Mouse (Mus musculus) urinary bladder, postnatal 14 days (tissue): ENCODE data around the gene Stk33.

Source experiments
- DNase-seq: peaks from one replicate; pipeline ENCODE4 v3.0.0; 2021; ENCODE audit warnings: low spot score

The Stk33 gene

DNA sequence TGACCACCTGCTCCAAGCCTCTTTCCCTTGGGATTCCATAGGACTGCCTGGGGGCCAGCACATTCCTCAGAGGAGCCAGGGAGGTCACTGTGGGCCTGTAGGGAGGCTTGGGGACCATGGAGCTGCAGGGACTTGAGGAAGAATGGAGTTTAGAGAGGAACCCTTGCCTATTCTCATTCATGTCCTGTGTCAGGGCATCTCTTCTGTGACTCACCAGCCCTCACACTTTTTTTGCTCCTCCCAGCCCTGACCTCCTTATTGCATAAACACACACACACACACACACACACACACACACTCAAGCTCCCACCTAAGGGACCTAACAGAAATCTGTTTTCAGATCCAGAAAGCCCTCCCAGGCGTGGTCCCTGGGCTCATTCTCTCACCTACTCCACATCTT lies 199.5 kb downstream of the Stk33 start:
- no peak for DNase-seq

DNA sequence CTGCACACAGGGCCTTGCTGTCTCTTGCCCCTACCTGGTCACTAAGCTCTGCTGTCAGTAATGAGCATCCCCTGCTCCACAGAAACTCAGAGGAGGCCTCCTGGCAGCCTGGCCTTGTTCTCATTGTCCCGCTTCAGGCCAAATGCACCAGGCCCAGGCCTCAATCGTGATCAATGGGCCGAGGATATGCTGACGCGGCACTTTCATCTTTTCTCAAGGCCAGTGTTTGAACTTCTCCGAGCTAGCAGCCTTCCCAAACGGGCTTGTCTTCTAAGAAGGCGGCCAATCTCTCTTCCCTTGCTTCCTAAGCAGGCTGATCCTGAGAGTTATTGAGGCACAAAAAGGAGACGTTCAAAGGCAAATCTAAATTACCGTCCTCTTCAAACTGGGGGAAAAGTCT lies 200.2 kb downstream of the Stk33 start:
- DNase-seq = no peak

DNA sequence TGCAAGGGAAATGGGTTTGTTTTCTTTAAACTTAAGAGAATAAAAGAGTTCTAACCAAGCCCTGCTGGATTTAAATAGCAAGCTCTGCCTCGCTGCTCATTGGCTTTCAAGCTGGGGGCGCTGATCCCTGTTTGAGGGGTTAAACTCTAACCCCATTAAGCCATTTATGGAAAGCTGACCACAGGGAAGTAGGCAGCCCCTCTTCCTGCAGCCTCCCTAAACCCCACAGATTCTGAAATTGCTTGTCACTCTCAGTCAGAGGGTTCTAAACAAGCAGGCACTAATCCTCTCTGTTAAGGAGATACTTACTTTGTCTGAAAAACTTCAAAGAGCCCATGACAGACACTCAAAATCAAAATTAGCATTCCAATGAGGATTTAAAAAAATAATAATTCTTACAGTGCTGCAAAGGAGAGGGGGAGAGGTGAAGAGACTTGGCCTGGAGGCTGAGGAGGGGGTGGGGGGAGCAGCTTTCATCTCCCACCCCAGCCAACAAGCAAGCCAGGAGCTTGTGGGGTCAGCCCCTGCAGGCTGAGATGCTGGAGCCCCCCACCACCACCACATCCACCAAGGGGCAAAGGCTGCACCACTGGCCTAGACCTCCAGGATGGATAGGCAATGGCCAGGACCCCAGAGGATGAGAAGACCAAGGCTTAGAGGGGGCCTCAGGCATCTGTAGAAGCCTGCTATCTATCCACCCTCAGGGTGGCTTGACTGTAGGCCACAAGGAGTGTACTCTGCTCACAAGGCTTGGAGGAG lies 203.8 kb downstream of the Stk33 start:
- no peak for DNase-seq

DNA sequence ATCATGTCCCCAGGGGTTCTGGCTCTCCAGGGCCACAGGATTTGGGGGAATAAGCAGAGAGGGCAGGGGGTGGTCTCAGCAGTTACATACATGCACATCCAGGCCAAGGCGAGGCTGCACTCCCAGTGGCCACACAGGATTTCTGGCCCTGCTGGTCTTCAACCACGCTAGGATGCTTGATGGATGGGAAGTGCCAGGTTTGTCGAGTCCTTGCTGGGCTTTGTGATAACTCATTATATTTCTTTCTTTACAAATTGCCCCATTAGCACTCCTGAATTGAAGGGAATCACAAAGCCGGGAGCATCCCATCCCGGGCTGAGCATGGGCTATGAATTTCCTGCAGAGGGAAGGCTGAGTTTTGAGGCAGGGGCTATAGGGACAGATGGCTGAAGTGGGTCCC lies 204.4 kb downstream of the Stk33 start:
- DNase-seq = no peak

DNA sequence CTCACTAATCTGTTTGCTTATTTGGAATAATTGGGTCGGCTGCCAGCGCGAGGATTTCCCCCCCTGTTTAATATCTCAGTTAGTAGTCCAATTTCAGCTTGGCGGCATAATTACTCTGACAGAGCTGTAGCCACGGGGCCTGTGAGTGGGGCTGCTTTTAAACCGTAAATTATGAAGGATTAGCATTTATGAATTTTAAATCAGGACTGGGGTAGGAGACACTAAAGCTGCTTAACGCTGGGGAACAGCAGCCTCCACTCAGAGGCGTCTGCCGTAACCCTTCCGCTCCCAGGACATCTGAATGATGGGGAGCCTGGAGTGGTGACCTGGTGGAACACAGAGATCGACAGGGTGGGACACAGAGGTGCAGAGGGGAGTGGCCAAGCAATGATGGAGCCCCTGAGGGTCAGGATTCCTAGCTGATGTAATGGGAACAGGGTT lies 207.0 kb downstream of the Stk33 start:
- DNase-seq = no peak

DNA sequence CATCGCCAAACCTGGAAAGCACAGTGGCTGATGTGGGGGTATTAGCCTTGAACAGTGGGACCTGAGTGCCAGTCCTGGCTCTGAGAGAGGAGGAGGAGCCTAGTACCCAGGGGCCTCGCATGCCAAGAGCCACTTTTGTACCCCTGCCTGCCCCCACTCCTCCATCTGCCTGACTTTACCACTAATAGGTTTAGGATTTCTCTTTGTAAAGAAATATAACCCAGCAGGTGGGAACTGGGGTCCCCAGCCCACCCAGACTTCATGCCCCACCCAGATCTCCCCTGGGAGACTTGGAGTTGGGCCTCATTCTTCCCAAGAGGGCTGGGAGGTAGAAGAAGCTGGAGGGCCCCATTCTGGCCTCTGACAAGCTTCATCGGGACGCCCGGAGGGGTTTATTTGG lies 207.6 kb downstream of the Stk33 start:
- DNase-seq = no peak

DNA sequence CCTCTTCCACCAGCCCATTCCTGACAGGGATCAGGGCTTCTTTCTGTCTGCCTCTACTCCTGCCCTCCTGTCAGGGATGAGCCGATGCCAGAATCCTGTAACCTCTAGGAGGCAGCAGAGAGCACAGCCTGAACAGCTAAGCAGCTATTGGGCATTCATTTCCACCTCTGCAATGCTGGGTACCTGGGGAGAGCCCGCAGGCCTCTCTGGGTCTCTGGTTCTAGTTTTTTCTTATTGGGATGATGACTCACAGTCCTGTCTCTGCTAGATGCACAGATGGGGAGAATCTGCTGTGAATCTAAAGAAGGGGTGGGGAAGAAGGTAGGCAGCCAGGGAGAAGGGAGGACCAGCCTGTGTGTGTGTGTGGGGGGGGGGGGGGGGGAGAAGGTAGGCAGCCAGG lies 208.1 kb downstream of the Stk33 start:
- peak; percentile 66 for DNase-seq
